Mouse (Mus musculus) granulocyte monocyte progenitor cell, adult 5-6 weeks (primary cell): ENCODE data around the gene Cbr2. TPM values are rescaled to one million over a fixed set of nuclear protein-coding genes. Genes with fewer than 3 reads are reported as not detected.

Experiments used
- ATAC-seq: replicated peaks from 2 replicates; pipeline ENCODE4 v1.8.0; 2016; ENCODE audit warnings: mild to moderate bottlenecking, moderate TSS enrichment, inconsistent platforms; ENCODE audit not compliant: poor library complexity, severe bottlenecking
- total RNA-seq, 2 experiments: library from RNA; stranded (forward) in 1 of 2; stranded (reverse) in 1 of 2; fragments of 200-712, 200-1000 nt in 1 of 2; fragments of >200 nt in 1 of 2; fragmentation: Nextera tagmentation in 1 of 2; gene quantifications; 2 replicates each; pipeline ENCODE4 v1.2.3; 2014 to 2017

Gene Cbr2
- total RNA-seq, 2 experiments from 2014 or later, result not detected

- no peak for ATAC-seq
These were observed 1.6 kb upstream of the Cbr2 start for GRCm38 (mm10) chr11:120733521-120733920.

- no peak for ATAC-seq
These were observed 519 bp downstream of the Cbr2 start for GRCm38 (mm10) chr11:120731395-120731794.

DNA sequence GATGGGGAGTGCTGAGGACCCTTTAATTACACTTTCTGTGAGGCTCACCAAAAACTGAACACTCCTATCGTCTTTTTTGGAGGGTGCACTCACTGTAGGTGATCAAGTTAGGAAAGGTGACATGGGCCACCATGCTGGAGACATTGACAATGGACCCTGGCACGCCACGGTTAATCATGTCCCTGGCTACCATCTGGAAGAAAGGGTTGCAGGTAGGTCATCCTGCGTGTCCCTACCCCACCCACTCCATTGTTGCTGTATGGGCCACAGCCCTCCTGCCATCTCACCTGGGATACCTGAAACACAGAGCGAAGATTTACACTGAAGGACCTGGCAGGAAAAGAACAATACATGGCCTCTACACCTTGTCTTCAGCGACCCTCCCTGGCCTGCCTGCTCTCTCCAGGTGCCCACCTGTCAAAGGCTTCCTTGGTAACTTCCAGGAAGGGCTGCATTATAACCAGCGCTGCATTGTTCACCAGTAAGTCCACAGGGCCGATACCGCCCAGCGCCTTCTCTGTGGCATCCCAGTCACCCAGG lies 1.5 kb downstream of the Cbr2 start:
- no peak for ATAC-seq

- ATAC-seq, result peak; percentile 70
These were observed 2.4 kb downstream of the Cbr2 start for GRCm38 (mm10) chr11:120729432-120730050.

DNA sequence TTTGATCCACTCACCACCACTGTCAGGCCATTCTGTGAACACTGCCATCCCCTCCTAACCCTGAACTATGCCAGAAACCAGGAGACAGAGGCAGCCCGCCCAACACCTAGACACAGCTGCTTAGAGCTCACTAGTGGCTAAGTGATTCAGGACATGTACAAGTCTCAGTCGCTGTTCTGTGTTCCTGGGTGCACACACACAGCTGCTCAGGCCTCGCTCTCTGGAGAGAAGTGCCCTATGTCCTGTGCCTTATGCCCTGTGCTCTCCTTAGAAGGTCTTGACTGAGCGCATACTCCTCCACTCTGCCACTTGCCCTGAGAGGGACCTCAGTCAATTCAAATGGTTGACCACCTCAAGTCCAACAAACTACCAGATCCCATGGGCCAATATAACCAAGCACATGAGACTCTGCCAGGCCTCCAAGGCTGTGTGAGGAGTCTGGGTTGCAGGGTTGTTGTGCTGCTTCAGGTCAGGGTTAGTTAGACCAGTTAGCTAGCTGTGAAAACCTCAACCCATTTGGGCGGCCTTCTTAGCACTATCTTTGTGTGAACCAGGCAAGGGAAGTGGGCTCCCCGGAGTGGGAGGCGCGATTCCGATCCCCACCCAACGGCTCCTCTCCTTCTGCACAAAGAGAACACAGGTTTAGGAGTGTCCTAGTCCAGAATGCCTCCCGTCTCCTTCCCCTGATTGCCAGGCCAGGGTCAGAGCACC lies 3.2 kb downstream of the Cbr2 start:
- no peak for ATAC-seq

- no peak for ATAC-seq
These were observed 4.3 kb downstream of the Cbr2 start for GRCm38 (mm10) chr11:120727564-120727963.

- ATAC-seq, result peak; percentile 82
These were observed 4.8 kb downstream of the Cbr2 start, which contains the start of gene Dcxr for GRCm38 (mm10) chr11:120727169-120727527. Gene Dcxr (minus strand): TSS chr11:120727281.

GRCm38 (mm10) chr11:120726243-120727168 lies 5.4 kb downstream of the Cbr2 start:
- ATAC-seq, result no peak; the same call in 1 of the 2 replicates

GRCm38 (mm10) chr11:120723509-120723908 lies 8.4 kb downstream of the Cbr2 start:
- ATAC-seq, result no peak

- no peak for ATAC-seq
These were observed 9.0 kb downstream of the Cbr2 start for GRCm38 (mm10) chr11:120722761-120723382.

GRCm38 (mm10) chr11:120722067-120722630 lies 9.8 kb downstream of the Cbr2 start:
- ATAC-seq, result peak; percentile 16; the same call in 1 of the 2 replicates

- ATAC-seq, result peak; percentile 29; the same call in 1 of the 2 replicates
These were observed 10.5 kb downstream of the Cbr2 start, which contains the start of gene Rac3 for GRCm38 (mm10) chr11:120721124-120722066. Gene Rac3 (plus strand): TSS chr11:120721470.

DNA sequence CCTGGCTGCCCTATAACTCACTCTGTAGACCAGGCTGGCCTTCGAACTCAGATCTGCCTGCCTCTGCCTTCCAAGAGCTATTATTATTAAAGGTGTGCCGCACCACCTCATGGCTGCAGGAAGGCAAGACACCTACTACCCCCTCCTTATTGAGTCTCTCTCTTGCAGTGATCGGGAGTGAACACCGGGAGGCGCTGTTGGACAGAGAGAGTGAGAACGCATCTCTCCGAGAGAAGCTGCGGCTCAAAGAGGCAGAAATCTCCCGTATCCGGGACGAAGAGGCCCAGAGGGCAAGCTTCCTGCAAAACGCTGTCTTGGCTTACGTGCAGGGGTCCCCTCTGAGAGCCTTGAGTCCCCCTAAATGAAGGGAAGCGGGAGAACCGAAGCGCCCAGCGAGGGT lies 11.5 kb downstream of the Cbr2 start:
- peak; percentile 79 for ATAC-seq

GRCm38 (mm10) chr11:120719841-120720376 lies 12.0 kb downstream of the Cbr2 start:
- no peak for ATAC-seq

GRCm38 (mm10) chr11:120719242-120719641 lies 12.7 kb downstream of the Cbr2 start:
- ATAC-seq, result no peak

GRCm38 (mm10) chr11:120715131-120715530 lies 16.8 kb downstream of the Cbr2 start:
- ATAC-seq, result no peak

- ATAC-seq, result no peak
These were observed 17.4 kb downstream of the Cbr2 start for GRCm38 (mm10) chr11:120714546-120714945.
